Mouse (Mus musculus): Measurements from ENCODE around the gene Gm17349.
"Not testable (repeated sequence)": the region's sequence is repeated elsewhere in the genome, so short reads cannot be mapped to it uniquely, and the experiment has no call there.

Gm17349 gene

DNA sequence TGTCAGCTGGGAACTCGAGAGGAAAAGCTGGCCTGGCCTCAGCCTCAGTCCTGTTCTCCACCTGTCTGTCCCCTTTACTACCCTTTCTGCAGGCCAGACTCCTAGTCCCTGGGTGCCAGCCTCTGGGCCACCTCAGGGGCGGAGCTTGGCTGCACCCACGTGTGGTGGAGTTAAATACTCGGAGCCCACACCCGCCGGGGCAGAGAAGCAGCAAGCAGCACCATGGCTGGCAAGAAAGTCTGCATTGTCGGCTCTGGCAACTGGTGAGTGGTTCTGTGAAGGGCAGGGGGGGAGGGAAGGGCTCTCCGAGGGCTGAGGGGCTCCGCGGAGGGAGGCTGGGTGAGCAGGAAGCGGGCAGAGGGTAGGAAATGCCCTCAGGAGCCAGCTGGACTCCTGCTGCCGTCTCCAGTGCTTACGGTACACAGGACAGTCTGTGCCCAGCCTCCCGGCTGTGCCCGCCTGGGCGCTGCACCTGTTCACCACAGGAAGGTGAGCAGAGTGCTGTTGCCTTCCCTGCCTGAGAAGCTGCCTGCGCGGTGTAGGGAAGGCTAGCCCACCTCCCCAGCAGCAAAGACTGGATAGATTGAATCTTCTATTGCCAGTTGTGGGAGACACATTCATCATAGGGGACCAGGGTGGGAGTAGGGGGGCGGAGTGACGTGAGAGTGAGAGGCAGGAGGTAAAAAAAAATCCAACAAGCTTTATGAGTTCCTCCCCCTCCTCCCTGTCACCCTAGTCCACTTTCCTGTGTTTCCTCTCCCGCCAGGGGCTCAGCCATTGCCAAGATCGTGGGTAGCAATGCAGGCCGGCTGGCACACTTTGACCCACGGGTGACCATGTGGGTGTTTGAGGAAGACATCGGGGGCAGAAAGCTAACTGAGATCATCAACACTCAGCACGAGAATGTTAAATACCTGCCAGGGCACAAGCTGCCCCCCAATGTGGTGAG, 12.4 kb upstream of the Gm17349 start, which contains the start of gene Gpd1:
Gpd1 (plus strand) TSS at position 130 of the 949 bp plus-strand sequence.
- no peak for DNase-seq (ENCODE audit: low spot score)

DNA sequence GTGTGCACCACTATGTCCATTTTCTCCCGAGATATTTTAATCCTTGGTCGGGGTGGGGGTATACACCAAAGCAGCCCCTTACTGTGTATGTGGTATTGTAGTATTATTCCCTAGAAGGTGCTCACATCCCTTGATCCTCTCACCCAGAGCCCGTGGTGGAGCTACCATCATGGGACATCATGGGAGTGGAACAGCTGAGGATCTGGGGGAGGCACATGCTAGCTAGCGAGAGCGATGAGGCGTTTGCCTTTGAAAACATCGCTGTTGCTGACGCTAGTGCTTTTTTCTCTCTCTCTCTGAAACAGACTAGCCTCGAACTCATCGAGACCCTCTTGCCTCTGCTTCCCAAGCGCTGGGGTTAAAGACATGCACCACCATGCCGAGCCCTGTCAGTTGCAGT, 11.5 kb upstream of the Gm17349 start:
- DNase-seq (ENCODE audit: low spot score), result no peak

DNA sequence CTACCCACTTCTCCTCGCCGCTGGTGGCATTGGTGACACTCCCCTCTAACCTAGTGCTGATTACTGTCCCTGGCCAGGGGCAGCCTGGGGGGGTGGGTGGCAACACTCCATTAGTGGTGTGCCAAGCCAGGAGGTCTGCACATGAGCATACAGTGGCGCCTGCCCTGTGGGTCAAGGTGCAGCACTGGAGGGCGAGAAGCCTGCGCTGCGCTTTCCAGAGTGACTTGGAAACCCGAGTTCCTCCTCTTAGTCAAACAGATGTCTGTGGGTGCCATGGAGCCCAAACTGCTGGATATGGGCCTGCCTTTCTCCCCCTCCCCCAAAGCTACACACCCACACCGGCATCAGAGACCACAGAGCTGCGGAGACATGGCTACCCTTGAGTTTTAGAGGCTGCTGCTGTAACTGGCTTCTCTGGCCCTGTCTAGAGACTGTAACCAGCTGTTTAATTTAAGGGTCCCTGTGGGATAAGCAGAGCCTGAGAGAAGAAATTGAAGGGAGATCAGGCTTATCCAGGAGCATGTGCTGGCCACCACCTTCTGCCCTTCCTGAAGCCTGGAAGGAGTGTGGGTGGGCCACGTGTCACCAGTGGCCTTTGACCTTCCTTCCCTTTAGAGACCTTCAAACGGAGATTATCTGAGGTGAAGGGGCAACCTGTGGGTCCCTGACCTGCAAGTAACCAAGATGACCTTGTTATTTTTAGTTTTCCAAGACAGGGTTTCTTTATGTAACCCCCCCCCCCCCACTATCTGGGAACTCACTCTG, 10.9 kb upstream of the Gm17349 start:
- no peak for DNase-seq (ENCODE audit: low spot score)

DNA sequence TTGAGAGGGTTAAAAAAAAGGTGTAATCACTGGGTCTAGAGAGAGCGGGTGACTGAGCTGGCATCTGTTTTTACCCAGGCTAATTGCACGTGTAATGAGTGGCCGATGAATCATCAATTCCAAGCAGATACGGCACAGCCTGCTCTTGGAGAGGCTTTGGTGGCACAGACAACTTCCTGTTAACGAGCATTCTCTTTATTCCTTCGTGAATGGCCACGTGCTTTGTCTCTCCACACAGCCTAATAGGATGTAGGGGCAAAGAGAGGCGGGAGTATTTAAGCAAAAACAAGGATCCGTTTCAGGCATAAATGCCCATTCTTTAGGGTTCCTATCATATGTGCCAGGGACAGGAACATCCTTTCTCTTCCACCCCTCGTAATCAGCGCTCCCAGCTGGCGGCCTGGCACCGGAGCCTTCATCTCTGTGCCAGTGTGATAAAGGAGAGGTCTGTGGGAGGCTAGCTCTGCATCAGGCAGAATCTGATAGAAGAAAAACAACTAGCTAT, 10.1 kb upstream of the Gm17349 start:
- DNase-seq (ENCODE audit: low spot score), result no peak

DNA sequence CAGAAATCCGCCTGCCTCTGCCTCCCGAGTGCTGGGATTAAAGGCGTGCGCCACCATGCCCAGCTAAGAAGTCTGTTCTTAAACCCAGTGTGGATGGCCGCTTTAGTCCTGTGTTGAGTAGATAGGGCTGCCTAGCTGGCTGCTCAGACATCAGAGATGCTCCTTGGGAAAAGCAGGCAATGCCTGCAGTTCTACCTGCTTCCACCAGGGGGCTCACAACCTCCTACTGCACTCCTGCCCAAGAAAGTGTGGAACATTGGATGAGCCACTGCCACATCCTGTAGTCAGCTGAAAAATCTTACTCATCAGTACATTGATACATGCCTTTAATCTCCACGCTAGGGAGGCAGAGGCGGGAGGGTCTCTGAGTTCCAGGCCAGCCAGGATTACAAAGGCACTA, 9.6 kb upstream of the Gm17349 start:
- peak; percentile 69 for DNase-seq (ENCODE audit: low spot score)

DNA sequence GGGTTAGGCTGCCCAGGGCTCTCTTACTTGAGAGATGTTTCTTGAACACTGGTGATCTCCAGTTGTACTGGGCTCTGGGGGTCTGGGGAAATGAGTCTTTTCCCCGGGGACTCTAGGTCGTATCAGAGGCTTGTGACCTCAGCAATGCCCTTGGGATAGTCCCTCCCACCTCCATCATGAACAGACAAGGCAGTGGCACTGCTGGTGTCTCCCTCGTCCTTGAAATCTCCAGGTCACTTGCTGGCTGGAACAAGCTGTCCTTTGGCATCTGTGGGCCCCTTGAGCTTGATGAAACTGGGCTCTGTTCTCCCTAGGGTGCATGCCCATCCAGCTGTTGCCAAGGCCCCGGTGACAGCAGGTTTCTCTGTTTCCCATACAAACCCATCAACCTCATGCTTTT, 8.9 kb upstream of the Gm17349 start:
- no peak for DNase-seq (ENCODE audit: low spot score)

DNA sequence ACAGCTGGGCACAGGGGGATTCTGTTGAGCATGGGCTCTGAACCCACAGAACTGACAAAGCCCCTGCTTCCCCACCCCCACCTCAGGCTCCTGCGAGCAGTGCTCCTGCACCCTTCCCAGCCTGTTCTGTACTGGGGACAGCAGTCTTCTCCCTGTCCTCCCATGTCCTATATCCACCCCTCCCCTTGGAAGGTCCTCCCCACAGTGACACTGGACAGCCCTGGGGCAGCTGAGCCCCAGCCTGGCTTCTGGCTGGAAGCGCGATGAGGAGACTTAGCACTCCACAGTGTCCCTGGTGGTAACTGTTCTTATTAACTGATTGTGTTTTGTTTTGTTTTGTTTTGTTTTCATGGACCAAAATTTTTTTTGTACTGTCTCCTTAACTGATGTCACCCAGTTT, 8.3 kb upstream of the Gm17349 start:
- DNase-seq (ENCODE audit: low spot score), result no peak

DNA sequence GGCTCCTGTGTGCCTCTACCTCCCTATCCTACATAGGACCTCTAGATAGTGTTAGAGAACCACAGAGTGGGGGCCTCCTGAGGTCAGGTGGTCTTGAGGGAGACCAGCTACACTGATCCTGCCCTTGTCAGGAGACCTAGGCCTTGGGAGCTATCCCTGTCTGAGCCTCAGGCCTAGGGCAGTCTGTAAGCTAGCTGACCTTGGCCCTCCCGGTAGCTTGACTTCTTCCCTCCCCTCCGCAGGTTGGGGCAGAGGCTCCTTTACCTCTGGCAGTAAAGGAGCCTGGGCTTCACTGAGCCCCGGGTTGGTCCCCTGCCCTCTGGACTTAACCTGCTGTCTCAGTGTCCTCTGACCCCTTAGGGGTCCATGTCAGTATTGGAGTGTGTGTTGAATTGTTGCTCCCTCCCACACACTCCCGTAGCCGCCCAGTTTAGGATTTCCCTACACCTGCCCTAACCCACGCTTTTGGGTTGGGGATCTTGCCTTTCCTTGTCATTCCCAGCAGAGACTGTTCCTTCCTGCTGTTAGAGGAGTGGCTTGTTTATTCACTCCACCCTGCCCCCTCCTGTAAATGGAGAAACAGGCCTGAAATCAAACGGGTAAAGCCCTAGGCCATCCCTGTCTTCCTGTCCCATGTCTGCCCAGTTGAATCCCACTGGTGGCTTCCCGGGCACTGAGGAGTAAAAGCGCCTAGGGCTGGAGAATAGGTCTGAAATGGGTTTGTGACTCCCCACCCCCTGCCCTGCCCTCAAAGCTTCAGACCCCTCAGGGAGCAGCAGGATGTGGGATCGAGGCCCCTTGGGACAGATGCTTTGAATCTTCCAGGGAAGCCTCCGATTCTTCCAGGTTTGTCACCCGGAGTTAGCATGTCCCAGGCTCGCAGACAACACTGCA, 7.6 kb upstream of the Gm17349 start:
- DNase-seq (ENCODE audit: low spot score), result no peak

DNA sequence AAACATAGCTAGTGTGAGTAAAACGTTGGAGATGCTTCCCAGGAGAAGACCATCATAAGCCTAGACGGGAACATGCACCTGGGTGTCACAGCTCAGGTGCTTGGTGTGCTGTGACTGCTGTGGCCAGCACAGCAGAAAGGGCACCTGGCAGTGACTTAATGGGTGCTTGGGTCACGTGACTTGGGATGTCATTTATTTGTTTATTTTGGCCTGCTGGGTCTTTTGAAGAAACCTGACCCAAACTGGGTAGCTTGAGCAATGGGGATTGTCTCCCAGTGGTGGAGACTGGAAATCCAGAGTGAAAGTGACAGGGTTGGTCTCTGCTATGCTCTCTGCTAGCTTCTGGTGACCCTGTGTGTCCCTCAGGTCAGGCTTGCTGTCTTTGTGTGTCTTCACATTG, 6.2 kb upstream of the Gm17349 start:
- DNase-seq (ENCODE audit: low spot score), result no peak

DNA sequence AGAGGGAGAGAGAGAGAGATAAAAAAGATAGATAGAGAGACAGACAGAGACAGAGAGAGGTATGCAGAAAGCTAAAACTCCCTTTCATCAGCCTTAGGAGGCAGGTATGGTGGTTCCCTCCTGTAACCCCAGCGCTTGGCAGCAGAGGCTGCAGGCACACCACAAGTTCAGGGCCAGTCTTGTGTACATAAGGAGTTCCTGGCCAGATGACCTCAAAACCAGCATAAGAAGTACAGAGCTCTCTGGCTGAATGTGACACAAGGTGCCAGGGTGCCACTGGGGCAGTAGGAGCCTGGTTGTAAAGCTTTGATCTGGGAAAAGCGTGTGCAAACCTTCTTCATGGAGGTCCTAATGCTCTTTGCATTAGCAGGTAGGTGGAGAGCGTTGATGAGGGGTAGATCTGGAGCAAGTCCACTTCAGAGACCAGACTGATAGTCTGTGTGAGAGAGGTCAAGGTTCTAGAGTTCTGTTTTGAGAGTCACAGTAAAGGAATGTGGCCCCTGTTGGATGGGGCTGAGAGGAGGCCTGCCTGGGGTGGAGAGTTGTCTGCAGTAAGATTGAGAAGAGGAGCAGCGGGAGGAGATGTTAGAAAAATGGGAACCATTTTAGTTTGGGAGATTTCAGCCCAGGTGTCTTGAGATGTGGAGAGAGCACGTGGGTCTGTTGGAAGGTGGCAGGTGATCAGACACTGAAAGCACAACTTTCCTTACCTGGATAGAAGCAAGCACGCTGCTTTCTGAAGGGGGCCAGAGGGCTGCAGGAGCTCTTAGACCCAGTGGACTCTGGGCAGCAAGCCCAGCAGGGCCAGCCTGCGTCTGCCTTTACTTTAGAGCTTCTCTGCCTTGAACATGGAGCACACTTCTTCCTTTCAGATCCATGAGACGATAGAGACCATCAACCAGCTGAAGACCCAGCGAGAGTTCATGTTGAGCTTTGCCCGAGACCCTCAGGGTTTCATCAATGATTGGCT, 5.2 kb upstream of the Gm17349 start:
- DNase-seq (ENCODE audit: low spot score), result no peak

DNA sequence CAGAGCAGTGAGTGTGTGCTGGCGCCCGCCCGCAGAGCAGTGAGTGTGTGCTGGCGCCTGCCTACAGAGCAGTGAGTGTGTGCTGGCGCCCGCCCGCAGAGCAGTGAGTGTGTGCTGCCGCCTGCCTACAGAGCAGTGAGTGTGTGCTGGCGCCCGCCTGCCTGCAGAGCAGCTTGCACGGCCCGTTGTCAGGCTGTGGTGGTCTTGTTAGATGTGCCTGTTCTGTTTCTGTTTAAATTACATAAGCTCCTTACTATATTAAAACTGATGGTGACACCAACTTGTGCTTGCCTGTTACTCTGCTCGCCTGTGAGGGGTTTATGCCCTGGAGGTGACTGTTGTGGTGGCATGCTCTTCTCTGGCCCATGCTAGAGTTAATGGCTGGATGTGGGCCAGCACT, 2.9 kb upstream of the Gm17349 start:
- no peak for DNase-seq (ENCODE audit: low spot score)

DNA sequence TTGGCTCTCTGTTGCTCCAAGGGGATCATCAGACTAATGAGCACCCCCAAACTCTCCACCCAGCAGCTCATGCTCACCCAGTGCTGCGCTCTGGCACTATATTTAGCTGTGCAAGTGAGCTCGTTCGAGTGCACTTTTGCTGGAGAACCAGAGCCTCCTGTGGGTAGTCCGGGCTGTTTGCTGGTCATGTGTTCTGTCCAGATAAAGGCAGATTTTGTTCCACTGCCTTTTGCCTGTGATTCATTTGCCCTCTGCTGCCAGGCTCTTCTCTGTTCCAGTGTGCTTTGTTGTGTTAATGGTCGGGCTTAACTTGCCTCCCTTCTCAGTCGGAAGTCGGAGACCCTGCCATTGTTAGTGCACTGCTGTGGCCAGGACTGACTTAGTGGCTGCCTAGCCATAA, 409 bp downstream of the Gm17349 start:
- no peak for DNase-seq (ENCODE audit: low spot score)

DNA sequence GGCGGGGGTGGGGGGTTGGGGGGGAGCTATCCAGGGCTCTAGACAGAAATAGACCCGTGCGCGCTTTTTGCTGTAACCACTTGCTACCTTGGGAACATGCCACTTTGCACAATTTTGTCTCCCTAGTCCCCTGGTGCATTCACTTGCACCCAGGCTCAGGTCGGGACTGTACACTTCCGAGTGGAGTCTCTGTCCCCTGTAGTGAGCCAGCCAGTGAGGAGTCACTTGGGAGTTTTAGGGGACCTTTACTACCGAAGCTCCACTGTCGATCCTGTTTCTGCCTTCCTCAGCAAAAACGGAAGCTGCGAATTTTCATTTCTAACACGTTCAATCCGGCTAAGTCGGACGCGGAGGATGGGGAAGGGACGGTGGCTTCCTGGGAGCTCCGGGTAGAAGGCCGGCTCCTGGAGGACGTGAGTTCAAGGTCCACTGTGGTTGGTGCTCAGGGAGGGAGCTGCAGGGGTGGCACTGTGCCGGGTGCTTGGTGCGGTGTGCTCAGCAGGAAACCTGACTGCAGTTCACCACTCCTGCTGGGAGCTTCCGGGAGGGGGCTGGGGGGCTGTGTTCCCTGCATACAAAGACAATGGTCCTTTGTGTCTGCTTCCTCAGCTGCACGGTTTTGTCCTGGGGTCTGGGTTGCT, 1.1 kb downstream of the Gm17349 start:
- no peak for DNase-seq (ENCODE audit: low spot score)

DNA sequence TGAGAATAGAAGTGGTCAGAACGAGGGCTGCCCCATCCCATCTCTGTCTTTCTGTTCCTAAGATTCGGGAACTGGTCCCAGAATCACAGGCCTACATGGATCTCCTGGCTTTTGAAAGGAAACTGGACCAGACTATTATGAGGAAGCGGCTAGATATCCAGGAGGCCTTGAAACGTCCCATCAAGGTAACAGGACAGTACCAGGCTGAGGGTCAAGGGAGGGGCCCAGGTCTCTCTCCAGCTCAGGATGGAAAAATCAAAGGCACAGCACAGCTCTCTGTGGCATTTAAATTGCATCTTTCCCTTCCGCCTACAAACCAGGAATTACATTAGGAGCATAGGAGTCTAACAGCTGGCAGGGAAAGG, 1.6 kb downstream of the Gm17349 start:
- DNase-seq (ENCODE audit: low spot score), result no peak

DNA sequence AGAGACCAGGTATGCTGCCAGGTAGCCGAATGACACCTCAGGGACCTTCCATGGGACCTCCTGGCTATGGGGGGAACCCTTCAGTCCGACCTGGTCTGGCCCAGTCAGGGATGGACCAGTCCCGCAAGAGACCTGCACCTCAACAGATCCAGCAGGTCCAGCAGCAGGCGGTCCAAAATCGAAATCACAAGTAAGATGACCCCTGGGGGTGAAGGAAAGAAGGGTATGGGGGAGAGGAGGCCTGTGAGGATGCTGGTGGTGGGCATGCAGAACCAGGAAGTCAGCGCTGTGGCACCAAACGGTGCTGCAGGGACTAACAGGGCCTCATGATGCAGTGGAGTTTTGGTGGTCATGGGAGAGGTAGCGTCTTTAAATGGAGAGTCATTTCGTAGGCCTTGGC, 2.2 kb downstream of the Gm17349 start:
- no peak for DNase-seq (ENCODE audit: low spot score)

DNA sequence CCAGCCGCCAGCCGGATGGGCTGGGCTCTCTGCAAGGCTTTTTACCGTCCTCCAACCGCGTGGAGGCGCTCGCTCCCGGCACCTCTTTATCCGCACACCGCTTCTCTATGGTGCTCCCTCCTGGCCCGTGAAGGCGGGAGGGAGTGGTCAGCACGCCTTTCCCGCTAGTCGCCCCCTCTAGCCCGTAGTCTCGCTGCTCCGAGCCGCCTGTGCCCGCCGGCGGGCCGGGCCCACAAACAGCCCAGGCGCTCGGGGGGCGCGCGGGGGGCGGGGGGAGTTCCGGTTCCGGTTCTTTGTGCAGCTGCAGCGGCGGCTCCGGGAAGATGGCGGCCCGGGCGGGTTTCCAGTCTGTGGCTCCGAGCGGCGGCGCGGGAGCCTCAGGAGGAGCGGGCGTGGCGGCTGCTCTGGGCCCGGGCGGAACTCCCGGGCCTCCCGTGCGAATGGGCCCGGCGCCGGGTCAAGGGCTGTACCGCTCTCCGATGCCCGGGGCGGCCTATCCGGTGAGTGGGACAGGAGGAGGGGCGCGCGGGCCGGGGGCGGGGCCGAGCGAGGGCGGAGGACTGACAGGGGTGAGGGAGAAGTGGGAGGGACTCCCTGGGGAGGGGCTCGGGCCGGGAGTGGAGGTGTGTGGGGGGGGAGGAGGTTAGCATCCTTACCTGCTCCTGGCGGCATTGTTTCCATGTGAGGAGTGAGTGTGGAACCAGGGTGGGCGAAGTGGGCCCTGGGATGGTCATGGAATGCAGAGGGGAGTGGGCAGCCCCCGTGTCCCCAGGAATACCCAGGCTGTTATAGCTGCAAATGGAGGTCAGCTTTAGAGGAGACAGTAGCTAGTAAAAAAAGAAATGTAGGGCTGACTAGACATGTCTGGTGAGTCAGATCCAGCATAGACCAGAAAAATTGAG, 3.0 kb downstream of the Gm17349 start, which contains the start of gene Smarcd1:
Smarcd1 (plus strand) TSS at position 131 of the 902 bp plus-strand sequence.
- DNase-seq (ENCODE audit: low spot score), result peak; percentile 97

DNA sequence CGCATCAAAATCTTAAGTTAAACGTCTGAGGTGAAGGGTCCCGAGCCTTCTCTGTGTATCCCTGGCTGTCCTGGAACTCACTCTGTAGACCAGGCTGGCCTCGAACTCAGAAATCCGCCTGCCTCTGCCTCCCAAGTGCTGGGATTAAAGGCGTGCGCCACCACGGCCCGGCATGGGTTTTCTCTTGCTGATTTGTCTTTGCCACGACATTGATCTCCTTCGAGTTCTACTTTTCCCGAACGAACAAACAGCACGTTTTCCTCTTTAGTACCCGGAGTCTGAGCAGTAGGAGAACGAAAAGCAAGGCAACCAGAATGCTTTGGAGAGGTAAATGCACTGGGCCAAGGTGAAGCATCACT, 3.7 kb downstream of the Gm17349 start:
- DNase-seq (ENCODE audit: low spot score), result not testable (repeated sequence)

DNA sequence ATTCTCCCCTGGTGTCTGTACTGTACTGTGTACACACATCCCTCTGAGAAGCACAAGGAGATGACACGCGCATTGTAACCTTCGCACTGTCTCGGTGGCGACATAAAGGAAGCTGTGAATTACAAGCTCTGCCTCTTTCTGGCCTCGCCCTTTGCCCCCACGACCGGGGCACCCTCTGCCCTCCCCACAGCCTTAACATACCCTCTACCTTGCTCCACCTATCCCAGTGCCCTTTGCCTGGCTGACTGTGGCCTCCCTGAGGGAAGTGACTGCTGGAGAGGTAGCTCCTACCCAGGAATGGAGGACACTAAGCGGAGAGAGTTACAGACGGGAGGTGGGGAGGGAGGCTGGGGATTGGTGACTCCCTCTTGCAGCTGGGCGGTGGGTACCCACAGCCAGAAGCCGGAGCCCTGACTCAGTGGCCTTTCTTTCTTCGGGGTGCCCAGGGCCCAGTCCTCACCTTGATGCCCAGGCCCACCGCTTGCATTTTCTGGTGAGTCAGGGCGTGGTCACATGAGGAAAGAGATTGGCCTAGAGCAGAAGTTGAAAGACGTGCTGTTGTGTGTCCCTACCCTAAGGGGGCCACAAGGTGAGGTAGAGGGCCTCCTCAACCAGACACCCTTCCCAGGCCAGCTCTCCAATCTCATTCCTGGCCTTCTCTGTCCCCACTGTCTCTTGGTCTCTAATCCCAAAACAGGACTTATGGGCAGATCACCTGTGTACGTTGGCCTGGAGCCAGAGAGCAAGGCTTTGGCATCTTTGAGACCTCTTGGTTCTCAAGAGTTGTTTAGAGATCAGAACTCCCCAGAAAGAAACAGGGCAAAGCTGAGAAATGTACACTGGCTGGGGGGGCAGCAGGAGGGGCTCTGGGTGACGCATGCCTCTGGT, 4.8 kb downstream of the Gm17349 start:
- no peak for DNase-seq (ENCODE audit: low spot score)
